Mouse (Mus musculus): Measurements from ENCODE around the gene Prnd. TPM values are rescaled to one million over a fixed set of nuclear protein-coding genes. Genes with fewer than 3 reads are reported as not detected.

Gene Prnd
- polyA plus RNA-seq, 1 experiment from 2014 or later, result 6.9 TPM

- Histone ChIP-seq H3K4me3 (ENCODE audit: low read depth, low read length) (no peak overlapping the region), H3K36me3 (ENCODE audit: control insufficient read depth, insufficient read depth, low read length) (peaks cover 7% of the 10 kb centered on the region; the same call in 1 of the 2 replicates), H3K9me3 (ENCODE audit: control insufficient read depth, low read length) (no peaks in the 10 kb centered on the region), H3K27ac (ENCODE audit: low read depth, low read length) (no peak overlapping the region), H3K9ac (ENCODE audit: low read length) (no peak overlapping the region), H3K4me2 (no peak overlapping the region), H3K27me3 (ENCODE audit: control insufficient read depth, insufficient read depth, low read length) (no peaks in the 10 kb centered on the region), H3K4me1 (ENCODE audit: control insufficient read depth, insufficient read depth, low read length) (no peaks in the 10 kb centered on the region)
- DNase-seq (ENCODE audit: low spot score, missing footprints) (no peak), ATAC-seq (ENCODE audit: low FRiP score) (no peak)
- WGBS, result 92% methylated on average over 13 of the region's 13 CpGs
Measured at GRCm38 (mm10) chr2:132001696-132002334, 51.2 kb downstream of the Prnd start.

- H3K4me2 ChIP-seq, result no peak overlapping the region
- H3K9me3 ChIP-seq (ENCODE audit: control insufficient read depth, low read length), result no peaks in the 10 kb centered on the region
- no peak overlapping the region for H3K4me3 ChIP-seq (ENCODE audit: low read depth, low read length)
- H3K36me3 ChIP-seq (ENCODE audit: control insufficient read depth, insufficient read depth, low read length), result peaks cover 10% of the 10 kb centered on the region
- ATAC-seq (ENCODE audit: low FRiP score), result no peak
- peak; percentile 51 for DNase-seq (ENCODE audit: low spot score, missing footprints)
- WGBS, result 82% methylated on average over 5 of the region's 5 CpGs
- H3K4me1 ChIP-seq (ENCODE audit: control insufficient read depth, insufficient read depth, low read length), result no peaks in the 10 kb centered on the region
- H3K27ac ChIP-seq (ENCODE audit: low read depth, low read length), result no peak overlapping the region
- no peaks in the 10 kb centered on the region for H3K27me3 ChIP-seq (ENCODE audit: control insufficient read depth, insufficient read depth, low read length)
- H3K9ac ChIP-seq (ENCODE audit: low read length), result no peak overlapping the region
Measured at GRCm38 (mm10) chr2:132003916-132004315, 53.3 kb downstream of the Prnd start.

DNA sequence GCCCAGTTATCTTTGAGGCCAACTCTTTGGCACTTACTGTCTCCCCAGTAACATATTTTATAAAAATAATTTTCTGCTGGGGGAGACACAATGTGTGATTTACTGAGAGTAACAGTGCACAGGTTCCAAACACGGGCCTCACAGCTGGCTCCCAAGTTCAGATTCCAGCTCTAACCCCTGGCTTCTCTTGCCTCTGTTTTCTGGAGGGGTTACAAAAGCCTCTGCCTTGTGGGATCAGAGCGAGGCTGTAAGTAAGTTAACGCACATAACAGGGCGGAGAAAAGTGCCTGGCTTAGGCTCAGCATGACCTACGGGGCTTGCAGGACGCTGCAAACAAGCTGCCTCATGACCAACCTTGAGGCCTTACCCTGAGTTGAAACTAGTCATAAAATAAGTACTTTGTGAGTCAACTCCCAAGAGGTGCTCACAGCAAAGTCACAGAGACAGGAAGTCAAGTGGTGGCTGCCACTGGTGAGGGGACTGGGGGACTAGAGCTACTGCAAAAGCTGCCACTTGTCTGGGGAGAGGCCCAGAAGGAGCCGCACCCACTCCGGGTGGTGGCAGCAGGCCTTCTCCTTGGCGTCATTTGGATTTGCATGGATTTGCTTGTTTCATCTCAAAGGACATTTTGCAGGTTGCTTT lies 54.0 kb downstream of the Prnd start:
- no peak overlapping the region for H3K9ac ChIP-seq (ENCODE audit: low read length)
- 81% methylated on average over 9 of the region's 9 CpGs for WGBS

GRCm38 (mm10) chr2:132005445-132005844 lies 54.8 kb downstream of the Prnd start:
- ATAC-seq (ENCODE audit: low FRiP score), result no peak

More for the DNA sequence above, 54.0 kb downstream of the Prnd start:
- Histone ChIP-seq H3K4me2 (no peak overlapping the region), H3K27ac (ENCODE audit: low read depth, low read length) (no peak overlapping the region), H3K9me3 (ENCODE audit: control insufficient read depth, low read length) (no peaks in the 10 kb centered on the region), H3K36me3 (ENCODE audit: control insufficient read depth, insufficient read depth, low read length) (peaks cover 15% of the 10 kb centered on the region), H3K27me3 (ENCODE audit: control insufficient read depth, insufficient read depth, low read length) (no peaks in the 10 kb centered on the region), H3K4me3 (ENCODE audit: low read depth, low read length) (no peak overlapping the region), H3K4me1 (ENCODE audit: control insufficient read depth, insufficient read depth, low read length) (no peaks in the 10 kb centered on the region)
- DNase-seq (ENCODE audit: low spot score, missing footprints), result peak; percentile 53
- no peak for ATAC-seq (ENCODE audit: low FRiP score)

More at GRCm38 (mm10) chr2:132005445-132005844, 54.8 kb downstream of the Prnd start:
- H3K27ac ChIP-seq (ENCODE audit: low read depth, low read length), result no peak overlapping the region
- no peaks in the 10 kb centered on the region for H3K4me1 ChIP-seq (ENCODE audit: control insufficient read depth, insufficient read depth, low read length)
- H3K36me3 ChIP-seq (ENCODE audit: control insufficient read depth, insufficient read depth, low read length), result peaks cover 16% of the 10 kb centered on the region
- no peak overlapping the region for H3K9ac ChIP-seq (ENCODE audit: low read length)
- peak; percentile 59 for DNase-seq (ENCODE audit: low spot score, missing footprints)
- no peak overlapping the region for H3K4me2 ChIP-seq
- no peaks in the 10 kb centered on the region for H3K27me3 ChIP-seq (ENCODE audit: control insufficient read depth, insufficient read depth, low read length)
- 90% methylated on average over 4 of the region's 4 CpGs for WGBS
- no peak overlapping the region for H3K4me3 ChIP-seq (ENCODE audit: low read depth, low read length)
- H3K9me3 ChIP-seq (ENCODE audit: control insufficient read depth, low read length), result no peaks in the 10 kb centered on the region

Other genes with a start within 250 kb of the Prnd start
- gene Erv3, start 91.1 kb upstream of the Prnd start, polyA plus RNA-seq (2014; fragmentation: Nextera tagmentation; extraction: Ambion mirVana), result not detected in 2 replicates
- gene Prnp, start 40.9 kb upstream of the Prnd start, polyA plus RNA-seq (2014; fragmentation: Nextera tagmentation; extraction: Ambion mirVana), result 27.2 and 29.7 TPM in 2 replicates
- not detected in 2 replicates for gene Prn, start 40.9 kb upstream of the Prnd start, polyA plus RNA-seq (2014; fragmentation: Nextera tagmentation; extraction: Ambion mirVana)
- gene Rassf2, start 79.4 kb downstream of the Prnd start, polyA plus RNA-seq (2014; fragmentation: Nextera tagmentation; extraction: Ambion mirVana), result 32.3 and 33.2 TPM in 2 replicates
- 9.8 and 9.9 TPM in 2 replicates for gene Slc23a2, start 194.2 kb downstream of the Prnd start, polyA plus RNA-seq (2014; fragmentation: Nextera tagmentation; extraction: Ambion mirVana)